Mouse (Mus musculus) kidney, adult 9 months (tissue): ENCODE data around the gene Arhgap31.

ENCODE experiments used
- DNase-seq: peaks from one replicate; pipeline ENCODE4 v3.0.0; 2022

Arhgap31 gene

DNA sequence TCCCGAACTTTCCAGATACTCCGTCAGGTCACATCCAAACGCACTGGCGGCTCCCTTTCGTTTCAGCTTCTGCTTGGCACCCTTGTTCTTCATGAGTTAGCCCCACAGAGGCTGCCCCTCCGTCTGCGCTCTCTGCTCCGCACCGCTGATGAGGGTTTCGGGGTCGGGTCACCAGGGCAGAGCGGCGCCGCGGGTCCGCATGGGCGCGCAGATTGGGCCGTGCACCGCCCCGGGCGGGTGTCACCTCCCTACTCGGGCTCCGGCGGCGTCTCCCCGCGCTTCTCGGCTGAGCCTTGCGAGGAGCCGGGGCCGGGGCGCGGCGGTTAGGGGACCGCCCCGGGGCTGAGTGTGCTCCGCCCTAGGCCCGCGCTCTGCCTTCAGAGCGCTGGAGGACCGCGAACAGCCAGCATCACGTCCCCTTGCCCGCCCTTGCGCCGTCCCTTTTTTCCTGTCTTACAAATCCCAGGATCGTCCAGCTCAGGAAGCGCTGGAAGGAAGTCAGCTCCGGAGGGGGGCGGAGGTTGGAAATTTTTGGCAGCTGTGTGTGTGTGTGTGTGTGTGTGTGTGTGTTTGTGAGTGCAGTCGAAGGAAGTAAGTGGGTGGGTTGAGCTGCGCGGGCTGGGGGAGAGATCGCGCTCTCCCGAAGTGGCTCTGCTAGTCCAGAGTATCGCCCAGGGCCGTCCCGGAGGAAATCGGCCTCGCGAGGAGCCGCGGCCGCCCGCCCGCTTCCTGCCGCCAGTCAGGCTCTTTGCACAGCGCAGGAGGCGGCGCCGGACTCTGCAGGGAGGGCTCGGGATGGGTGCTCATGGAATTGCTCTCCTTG, at the start of gene Arhgap31:
Arhgap31 (minus strand) TSS at position 694 of the 823 bp plus-strand sequence.
- peak; percentile 89 for DNase-seq

GRCm38 (mm10) chr16:38762401-38762800, 49.3 kb upstream of the Arhgap31 start:
- no peak for DNase-seq

GRCm38 (mm10) chr16:38761972-38762371, 48.9 kb upstream of the Arhgap31 start:
- DNase-seq, result no peak

GRCm38 (mm10) chr16:38760834-38761375, 47.8 kb upstream of the Arhgap31 start:
- DNase-seq, result no peak

DNA sequence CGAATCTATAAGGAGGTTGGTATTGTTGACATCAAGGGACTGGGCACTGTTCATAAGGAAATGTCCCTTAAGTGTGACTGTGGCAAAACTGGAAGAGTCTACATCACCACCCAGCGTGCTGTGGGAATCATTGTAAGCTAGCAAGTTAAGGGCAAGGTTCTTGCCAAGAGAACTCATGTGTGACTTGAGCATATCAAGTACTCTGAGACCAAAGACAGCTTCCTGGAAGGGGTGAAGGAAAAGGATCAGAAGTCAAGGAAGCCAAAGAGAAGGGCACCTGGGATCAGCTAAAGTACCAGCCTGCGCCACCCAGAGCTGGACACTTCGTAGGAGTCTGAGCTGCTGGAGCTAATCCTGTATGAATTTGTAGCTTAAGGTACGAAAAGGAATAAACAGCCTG, 47.2 kb upstream of the Arhgap31 start:
- DNase-seq, result peak; percentile 52

DNA sequence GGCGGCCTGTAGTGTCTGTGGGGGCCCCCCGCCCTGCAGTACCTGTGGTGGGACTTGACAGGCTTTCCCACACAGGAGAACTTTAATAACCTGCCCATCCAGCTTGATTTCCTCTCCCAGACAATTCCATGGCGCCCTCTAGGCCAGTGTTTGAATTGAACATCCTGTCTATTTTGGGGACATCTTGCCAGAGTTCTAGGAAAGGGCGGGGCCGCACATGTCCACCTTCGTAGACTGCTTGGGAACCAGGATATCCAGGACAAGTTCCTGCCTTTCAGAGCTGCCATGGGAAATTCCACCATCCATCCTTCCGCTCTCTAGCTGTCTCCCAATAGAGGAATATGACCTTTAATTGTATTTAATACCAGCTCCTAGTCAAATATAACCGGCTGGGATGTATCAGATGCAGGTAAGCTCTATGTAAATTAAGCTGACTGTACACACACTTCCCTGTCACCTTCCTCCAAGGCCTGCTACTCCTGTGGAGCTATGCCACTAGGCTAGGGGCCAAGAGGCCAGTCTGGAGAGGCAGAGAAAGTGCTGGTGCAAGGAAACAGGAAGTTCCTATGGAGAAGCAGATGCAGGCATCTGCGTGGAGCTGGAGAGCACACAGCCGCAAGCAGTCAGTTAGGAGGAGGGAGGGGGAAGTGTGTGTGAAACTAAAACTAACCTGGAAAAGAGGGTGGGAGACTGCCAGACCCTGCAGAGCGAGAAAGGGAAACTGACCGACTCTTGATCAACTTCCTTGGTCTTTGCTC, 45.2 kb upstream of the Arhgap31 start:
- DNase-seq, result peak; percentile 72

- DNase-seq, result no peak
These were observed 44.6 kb upstream of the Arhgap31 start for GRCm38 (mm10) chr16:38757626-38758025.

DNA sequence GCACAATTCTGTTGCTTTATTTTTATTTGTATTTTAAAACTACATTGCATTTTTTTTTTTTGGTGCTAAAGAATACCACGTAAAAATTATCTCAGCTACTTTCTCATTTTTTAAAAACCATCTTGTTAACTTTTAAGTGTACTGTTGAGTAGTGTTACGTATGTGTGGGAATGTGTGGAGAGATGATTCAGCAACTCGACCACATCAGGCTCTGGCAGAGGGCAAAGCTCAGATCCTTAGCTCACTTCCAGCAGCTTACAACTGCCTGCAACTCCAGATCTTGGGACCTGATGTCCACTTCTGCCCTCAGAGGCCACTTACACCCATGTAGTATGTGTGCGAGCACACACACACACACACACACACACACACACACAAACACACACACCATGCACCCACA, 43.5 kb upstream of the Arhgap31 start:
- DNase-seq, result peak; percentile 28

DNA sequence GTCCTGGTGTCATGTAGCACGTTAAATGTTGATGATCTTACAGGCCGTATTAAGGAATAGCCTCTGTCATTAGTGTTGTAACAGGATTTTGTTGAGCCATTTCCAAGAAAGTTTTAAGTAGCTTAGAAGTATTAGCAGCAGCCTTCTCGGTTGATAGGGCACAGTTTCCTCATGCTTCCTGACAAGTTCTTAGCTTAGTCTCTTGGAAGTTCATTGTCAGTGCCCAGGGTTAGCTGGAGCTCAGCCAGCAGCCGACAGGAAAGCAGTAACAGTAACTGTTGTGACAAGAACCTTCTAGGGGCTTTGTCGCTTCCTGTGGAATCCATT, 43.1 kb upstream of the Arhgap31 start:
- DNase-seq, result peak; percentile 65

- no peak for DNase-seq
These were observed 42.5 kb upstream of the Arhgap31 start for GRCm38 (mm10) chr16:38755452-38756176.

DNA sequence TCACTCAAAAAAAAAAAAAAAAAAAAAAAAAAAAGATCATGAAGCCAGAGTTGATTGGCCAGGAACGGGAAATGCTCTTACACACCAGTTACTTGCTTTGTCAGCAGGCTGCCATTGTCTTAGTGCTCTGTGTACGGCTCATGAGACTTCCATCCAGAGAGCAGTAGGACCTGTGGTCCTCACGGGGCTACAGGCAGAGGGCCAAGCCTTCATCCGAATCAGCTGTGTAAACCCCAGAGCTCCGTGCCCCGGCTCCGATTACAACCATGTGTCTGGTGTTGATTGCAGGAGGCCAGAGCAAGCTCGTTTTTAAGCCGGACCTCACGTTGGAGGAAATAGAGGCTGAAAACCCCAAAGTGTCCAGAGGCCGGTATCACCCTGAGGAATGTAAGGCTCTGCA, 40.6 kb upstream of the Arhgap31 start:
- DNase-seq, result no peak

DNA sequence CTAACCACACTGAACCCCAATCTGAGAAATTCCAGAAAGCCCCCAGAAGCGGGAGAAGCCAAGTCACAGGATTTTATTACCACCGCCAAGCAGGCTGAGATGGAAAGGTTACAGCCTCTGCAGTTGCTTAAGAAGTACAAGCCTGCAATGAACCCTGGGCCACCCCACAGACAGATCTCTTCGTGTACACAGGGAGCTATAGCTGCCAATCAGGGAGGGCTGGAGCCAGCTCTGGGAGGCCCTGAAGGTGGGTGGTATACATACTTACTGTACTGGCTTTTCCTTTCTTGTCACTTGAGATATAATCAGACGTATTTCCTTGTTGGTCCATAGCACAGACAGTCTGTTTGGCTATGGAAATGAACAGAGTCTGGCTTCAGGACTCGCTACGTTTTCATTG, 37.7 kb upstream of the Arhgap31 start:
- DNase-seq, result no peak

DNA sequence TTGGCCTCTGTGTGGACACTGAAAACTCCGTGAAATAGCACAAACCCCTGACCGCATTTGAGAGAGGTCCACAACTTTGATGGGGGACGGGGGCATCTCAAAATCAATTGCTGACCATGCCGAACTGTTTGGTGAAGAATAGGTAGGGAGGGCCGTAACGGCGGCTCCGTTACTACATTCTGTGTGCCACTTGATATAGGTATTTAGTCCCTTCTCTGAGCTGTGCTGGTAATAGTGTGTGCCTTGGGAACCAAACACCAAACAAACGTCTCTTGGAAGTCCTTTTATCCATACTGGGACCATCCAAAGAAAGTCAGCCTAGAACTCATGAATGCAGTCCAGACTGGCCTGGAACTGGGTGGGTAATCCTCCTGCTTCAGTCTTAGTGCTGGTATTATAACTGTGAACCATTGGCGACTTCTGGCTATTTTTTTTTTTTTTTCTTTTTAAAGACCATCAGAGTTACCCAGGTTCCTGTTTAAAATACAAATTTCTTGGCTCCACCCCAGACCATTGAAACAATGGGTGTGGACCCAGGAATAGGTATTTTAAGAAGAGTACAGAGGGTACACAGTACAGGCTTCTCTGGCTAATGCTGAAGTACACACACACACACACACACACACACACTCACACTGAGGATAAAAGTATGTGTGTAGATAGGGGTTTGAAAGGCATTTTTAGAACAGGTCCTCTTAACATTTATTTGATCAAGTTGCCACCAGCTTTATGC, 31.0 kb upstream of the Arhgap31 start:
- DNase-seq, result no peak

GRCm38 (mm10) chr16:38742659-38743131, 29.6 kb upstream of the Arhgap31 start:
- DNase-seq, result peak; percentile 15

GRCm38 (mm10) chr16:38742113-38742658, 29.1 kb upstream of the Arhgap31 start, which contains the start of gene B4galt4:
TSS of gene B4galt4 (plus strand) at chr16:38742264.
- DNase-seq, result peak; percentile 61

DNA sequence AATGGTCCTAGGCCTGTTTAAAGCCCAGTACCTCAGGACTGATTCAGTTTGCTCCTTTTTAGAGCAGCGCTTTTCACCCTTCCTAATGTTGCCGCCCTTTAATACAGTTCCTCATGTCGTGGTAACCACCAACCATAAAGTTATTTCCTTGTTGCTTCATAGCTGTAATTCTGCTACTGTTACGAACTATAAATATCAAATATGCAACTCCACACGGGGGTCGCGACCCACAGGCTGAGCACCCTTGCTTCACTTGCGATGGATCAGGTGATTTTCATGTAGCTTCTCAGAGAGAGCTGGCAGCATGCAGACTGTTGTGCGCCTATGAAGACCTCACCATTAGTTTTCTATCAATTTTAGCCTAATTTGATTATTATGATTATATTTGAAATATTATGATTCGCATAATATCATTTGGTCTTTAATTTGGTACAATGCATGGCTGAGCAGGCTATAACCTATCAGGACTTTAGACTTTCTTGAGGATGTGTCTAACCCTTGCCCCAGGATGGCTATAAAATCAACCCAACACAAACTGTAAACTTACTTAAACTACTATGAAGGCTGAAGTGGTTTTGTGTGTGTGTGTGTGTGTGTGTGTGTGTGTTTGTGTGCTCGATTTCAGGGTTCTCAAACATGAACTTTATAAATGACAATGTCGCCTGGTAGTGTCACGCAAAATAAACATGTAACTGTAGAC, 28.3 kb upstream of the Arhgap31 start:
- DNase-seq, result no peak

GRCm38 (mm10) chr16:38730921-38731320, 17.8 kb upstream of the Arhgap31 start:
- no peak for DNase-seq

DNA sequence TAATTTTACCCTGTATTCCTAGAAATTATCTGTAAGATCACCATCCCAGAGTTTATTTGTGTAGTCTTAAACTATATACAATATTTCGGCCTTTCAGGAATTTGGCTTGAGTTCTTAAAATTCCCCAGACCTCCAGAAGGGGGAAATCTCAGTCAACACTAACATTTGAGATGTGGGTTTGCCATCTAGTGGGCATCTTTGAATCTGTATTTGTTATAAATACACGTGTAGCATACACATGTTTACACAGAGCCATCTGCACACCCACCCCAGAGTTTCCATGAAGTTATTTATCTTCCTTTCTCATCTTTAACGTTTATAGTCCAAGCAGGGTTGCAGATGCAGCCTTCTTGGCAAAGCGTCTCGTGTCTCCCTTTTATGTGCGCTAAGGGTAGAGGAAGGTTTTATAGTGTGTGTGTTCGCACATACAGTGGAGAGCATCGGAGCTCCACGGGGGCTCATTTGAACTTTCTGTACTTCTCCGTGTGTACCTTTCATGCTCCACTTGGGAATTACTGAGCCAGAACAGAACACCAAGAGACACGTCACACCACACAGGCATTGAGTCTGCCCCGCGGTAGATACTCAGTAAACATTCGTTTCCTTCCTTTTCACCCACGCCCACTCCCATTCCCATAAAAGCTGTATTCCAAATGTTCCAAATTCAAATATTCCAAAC, 16.7 kb upstream of the Arhgap31 start:
- peak; percentile 76 for DNase-seq

DNA sequence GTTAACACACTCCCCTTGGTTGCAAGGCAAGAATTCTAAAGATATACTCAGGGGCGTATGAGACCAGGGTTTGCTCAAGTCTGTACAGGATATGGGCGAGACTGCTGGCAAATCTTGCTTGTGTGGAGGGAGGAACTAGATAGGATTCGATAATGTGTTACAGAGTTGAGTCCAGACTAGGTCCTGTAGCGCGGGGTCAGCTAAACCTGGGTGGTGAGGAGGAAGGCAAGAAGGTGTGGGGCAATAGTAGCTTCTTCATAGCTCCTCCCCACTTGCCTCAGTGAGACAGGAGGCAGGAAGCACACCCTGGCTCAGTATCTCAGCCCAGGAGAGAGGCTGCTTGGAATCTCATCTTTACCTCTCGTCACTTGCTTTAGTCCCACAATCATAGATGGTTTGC, 16.1 kb upstream of the Arhgap31 start:
- no peak for DNase-seq

- peak; percentile 25 for DNase-seq
These were observed 15.6 kb upstream of the Arhgap31 start for GRCm38 (mm10) chr16:38728576-38729132.
